Mouse (Mus musculus) erythroid progenitor cell, adult 5-6 weeks (primary cell): ENCODE results near the gene Tet3. TPM values are rescaled to one million over a fixed set of nuclear protein-coding genes. Genes with fewer than 3 reads are reported as not detected.
"Not testable (repeated sequence)": the region's sequence is repeated elsewhere in the genome, so short reads cannot be mapped to it uniquely, and the experiment has no call there.

Source experiments
- ATAC-seq: replicated peaks from 2 replicates; pipeline ENCODE4 v1.8.0; 2016; ENCODE audit warnings: moderate number of reproducible peaks, mild to moderate bottlenecking, moderate TSS enrichment, inconsistent platforms; ENCODE audit not compliant: poor library complexity, low FRiP score, severe bottlenecking
- total RNA-seq, 2 experiments: library from RNA; stranded (forward) in 1 of 2; stranded (reverse) in 1 of 2; fragments of 150-400 nt in 1 of 2; fragments of 186-747, 209-891 nt in 1 of 2; gene quantifications; 2 replicates each; pipeline versions ENCODE4 v1.2.3 to v1.2.4; 2015 to 2017; ENCODE audit warnings: low replicate concordance in 2 of 2

Tet3 gene
- total RNA-seq, 2 experiments from 2014 or later: 32.9 to 46.5 TPM

GRCm38 (mm10) chr6:83350172-83350571 lies 108.7 kb downstream of the Tet3 start:
- no peak for ATAC-seq

- ATAC-seq: peak; percentile 78
These were observed 109.5 kb downstream of the Tet3 start for GRCm38 (mm10) chr6:83349274-83349958.

- peak; percentile 10 for ATAC-seq
These were observed 110.0 kb downstream of the Tet3 start, which contains the start of gene Bola3 for GRCm38 (mm10) chr6:83348873-83349272. TSS of gene Bola3 (plus strand) at chr6:83349147.

- ATAC-seq: no peak
These were observed 111.0 kb downstream of the Tet3 start for GRCm38 (mm10) chr6:83347916-83348315.

- ATAC-seq: not testable (repeated sequence)
These were observed 113.6 kb downstream of the Tet3 start for GRCm38 (mm10) chr6:83345285-83345684.

- ATAC-seq: no peak; the same call in 1 of the 2 replicates
These were observed 115.9 kb downstream of the Tet3 start for GRCm38 (mm10) chr6:83342957-83343356.

- ATAC-seq: no peak
These were observed 117.5 kb downstream of the Tet3 start for GRCm38 (mm10) chr6:83341387-83341786.

- no peak for ATAC-seq
These were observed 131.2 kb downstream of the Tet3 start for GRCm38 (mm10) chr6:83327591-83328190.

GRCm38 (mm10) chr6:83326761-83327160 lies 132.1 kb downstream of the Tet3 start:
- peak; percentile 40; the same call in 1 of the 2 replicates for ATAC-seq

- peak; percentile 37; the same call in 1 of the 2 replicates for ATAC-seq
These were observed 132.5 kb downstream of the Tet3 start for GRCm38 (mm10) chr6:83326394-83326736.

GRCm38 (mm10) chr6:83325525-83326393 lies 133.1 kb downstream of the Tet3 start, which contains the start of the genes Mthfd2 and Mob1a:
TSS of gene Mthfd2 (minus strand) at chr6:83325908.
TSS of gene Mob1a (plus strand) at chr6:83326016.
- ATAC-seq: peak; percentile 94

- no peak for ATAC-seq
These were observed 135.0 kb downstream of the Tet3 start for GRCm38 (mm10) chr6:83323652-83324419.

GRCm38 (mm10) chr6:83322794-83323193 lies 136.1 kb downstream of the Tet3 start:
- no peak for ATAC-seq

- ATAC-seq: no peak
These were observed 137.0 kb downstream of the Tet3 start for GRCm38 (mm10) chr6:83321927-83322326.

GRCm38 (mm10) chr6:83317108-83317741 lies 141.7 kb downstream of the Tet3 start:
- ATAC-seq: peak; percentile 94

- 0 out of 2 replicates have a peak, but pooled peaks have one; percentile 32 for ATAC-seq
These were observed 142.9 kb downstream of the Tet3 start for GRCm38 (mm10) chr6:83316022-83316421.

- ATAC-seq: no peak
These were observed 143.6 kb downstream of the Tet3 start for GRCm38 (mm10) chr6:83315293-83315692.

GRCm38 (mm10) chr6:83312514-83312913 lies 146.4 kb downstream of the Tet3 start:
- ATAC-seq: no peak
